Mouse (Mus musculus): ENCODE data around the gene Sgtb.

The Sgtb gene

DNA sequence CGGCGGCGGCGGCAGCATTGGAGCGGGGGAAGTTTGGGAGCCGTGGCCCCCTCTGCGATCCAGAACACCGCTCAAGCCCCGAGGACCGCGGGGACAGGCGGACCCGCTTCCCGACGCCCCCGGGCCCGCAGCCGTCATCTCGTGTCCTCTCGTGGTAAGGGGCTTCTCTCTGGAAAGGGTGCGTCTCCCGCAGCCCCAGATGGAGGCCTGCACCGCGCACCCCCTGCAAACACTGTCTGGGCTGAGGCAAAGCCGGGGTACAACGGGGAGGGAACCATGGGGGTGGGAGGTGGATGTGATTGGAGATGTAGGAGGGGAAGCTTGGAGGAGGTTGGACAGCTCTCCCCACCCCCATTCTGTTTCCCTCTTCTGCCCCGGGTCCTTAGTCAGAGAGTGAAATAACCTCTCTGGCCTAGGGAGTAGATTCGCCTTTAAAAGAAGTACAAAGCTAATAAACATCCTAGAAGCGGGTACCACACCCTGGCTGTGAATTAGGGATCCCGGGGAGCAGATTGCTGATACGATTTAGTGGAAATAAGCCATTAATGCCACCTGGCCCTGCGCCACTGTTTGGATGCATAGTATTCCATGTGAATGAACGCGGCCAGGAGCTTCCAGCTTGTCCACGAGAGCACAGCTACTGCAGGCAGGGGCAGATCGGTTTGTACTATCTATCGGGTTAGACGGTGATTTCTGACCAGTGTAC, 428 bp downstream of the Sgtb start:
- DNase-seq (ENCODE audit: low spot score in 2 of 2) = peak in 1 of 2 experiments; percentile 5

DNA sequence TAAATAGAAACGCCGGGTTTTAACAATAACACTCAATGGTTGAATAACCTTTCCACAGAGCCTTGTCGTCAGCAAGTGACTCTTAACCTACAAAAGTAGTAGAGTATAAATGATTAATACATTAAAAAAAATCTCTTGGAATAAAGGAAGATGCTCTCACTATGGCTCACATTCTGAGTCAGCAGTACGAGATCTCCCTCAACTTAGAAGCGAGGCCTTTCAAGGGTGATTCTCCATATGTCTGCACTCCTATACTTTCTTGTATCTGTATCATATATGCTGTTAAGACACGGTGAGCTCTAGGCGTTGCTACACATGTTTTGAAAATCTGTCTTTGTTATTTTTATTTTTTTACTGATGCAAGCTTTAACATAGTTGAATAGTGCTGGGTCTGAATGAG, 985 bp downstream of the Sgtb start:
- no peak for DNase-seq (ENCODE audit: low spot score in 2 of 2)

- DNase-seq (ENCODE audit: low spot score in 2 of 2) = no peak
Observed at GRCm38 (mm10) chr13:104112266-104112900, 2.8 kb downstream of the Sgtb start.

DNA sequence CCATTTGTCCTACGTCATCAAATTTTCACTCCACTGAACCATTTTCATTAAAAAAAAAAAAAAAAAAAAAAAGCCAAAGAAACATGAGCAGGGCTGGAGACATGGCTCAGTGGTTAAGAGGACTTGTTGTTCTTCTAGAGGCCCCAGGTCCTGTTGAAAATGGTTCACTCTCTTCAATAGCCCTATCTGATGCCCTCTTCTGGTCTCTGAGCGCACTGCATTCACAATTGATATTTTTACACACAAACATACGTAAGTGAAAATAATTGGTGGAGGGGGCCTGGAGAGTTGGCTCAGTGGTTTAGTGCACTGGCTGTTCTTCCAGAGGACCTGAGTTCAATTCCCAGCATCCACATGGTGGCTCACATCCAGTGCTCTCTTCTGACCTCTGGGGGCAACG, 4.2 kb downstream of the Sgtb start:
- DNase-seq (ENCODE audit: low spot score in 2 of 2) = peak in 1 of 2 experiments; percentile 19

DNA sequence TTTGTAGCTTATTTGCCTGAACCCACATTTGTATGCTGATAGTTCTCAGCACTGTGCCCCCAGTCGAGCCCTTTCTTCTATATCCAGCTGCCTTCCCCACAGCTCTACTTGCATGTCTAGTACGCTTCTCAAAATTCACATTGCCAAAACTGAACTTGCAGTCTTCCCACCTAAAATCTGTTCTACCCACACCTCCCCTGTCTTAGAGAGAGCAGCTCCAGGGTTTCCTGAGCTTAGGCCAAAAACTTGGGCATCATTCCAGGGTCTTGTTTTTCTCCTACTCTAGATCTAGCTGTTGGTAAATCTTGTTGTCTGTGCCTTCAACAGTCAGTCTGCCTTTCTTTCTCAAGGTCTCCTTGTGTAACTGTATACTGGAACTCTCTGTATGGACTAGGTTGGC, 5.3 kb downstream of the Sgtb start:
- DNase-seq (ENCODE audit: low spot score in 2 of 2) = no peak

- no peak for DNase-seq (ENCODE audit: low spot score in 2 of 2)
Observed at GRCm38 (mm10) chr13:104122078-104122840, 12.7 kb downstream of the Sgtb start.

- peak; percentile 25 to 34 for DNase-seq (ENCODE audit: low spot score in 2 of 2)
Observed at GRCm38 (mm10) chr13:104123662-104124381, 14.3 kb downstream of the Sgtb start.

DNA sequence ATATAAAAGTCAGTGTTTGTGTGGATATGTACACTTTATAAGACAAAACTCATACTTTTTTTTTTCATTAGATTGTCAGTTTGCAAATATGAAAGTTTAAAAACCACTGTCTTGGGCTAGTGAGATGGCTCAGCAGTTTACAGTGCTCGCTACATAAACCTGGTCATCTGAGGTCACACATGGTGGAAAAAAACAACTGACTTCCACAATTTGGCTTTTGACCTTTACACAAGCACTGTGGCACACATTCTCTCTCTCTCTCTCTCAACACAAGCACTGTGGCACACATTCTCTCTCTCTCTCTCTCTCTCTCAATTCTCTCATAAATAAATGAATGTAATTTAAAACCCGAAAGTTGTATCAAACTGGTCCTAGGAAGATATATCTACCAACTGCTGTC, 23.0 kb downstream of the Sgtb start:
- no peak for DNase-seq (ENCODE audit: low spot score in 2 of 2)

DNA sequence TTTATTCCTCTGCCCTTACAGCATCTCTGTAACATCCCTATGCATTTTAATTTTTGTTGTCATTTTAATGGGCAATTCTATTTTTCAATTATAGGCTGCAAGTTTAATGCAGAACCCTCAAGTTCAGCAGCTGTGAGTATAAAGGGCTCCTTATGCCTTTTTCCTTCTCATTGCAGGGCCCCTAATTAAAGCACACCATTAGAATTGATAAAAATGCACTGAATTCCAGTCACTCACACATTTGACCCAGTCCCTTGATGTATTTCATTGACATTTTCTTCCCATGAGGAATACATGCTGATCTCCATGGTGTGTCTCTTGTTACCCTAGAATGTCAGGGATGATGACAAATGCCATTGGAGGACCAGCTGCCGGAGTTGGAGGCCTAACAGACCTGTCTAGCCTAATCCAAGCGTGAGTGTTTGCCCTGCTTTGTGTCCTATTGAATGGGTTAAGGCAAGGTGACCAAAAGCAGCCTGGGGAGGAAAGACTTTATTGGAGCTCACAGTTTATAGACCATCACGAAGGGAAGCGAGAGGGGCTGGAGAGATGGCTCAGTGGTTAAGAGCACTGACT, 25.1 kb downstream of the Sgtb start:
- DNase-seq (ENCODE audit: low spot score in 2 of 2) = no peak

GRCm38 (mm10) chr13:104139369-104140209, 30.0 kb downstream of the Sgtb start:
- DNase-seq (ENCODE audit: low spot score in 2 of 2) = peak; percentile 74 to 84

- no peak for DNase-seq (ENCODE audit: low spot score in 2 of 2)
Observed at GRCm38 (mm10) chr13:104144871-104145270, 35.3 kb downstream of the Sgtb start.

GRCm38 (mm10) chr13:104145646-104146045, 36.1 kb downstream of the Sgtb start:
- DNase-seq (ENCODE audit: low spot score in 2 of 2) = no peak

GRCm38 (mm10) chr13:104154180-104154579, 44.6 kb downstream of the Sgtb start:
- no peak for DNase-seq (ENCODE audit: low spot score in 2 of 2)

- no peak for DNase-seq (ENCODE audit: low spot score in 2 of 2)
Observed at GRCm38 (mm10) chr13:104155106-104155505, 45.6 kb downstream of the Sgtb start.

GRCm38 (mm10) chr13:104155686-104156085, 46.1 kb downstream of the Sgtb start:
- no peak for DNase-seq (ENCODE audit: low spot score in 2 of 2)

- DNase-seq (ENCODE audit: low spot score in 2 of 2) = no peak
Observed at GRCm38 (mm10) chr13:104171711-104172110, 62.2 kb downstream of the Sgtb start.

- DNase-seq (ENCODE audit: low spot score in 2 of 2) = no peak
Observed at GRCm38 (mm10) chr13:104172498-104172897, 63.0 kb downstream of the Sgtb start.

DNA sequence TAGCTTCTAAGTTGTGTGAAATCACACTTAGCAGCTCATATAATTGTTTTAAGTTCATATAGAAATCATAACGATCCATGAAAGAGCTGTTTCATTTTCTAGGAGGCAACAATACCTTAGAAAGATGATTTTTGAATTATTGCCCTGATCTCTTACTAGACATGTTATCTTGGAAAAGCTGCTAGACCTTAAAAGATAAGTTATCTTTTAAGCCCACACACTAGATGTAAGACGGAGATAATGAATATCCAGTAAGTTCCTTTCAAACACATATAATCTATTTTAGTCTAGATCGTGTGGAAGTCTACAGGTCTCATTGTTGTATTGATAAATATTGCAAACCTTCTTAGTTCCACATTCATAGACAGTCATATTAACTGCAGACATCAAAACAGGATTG, 67.3 kb downstream of the Sgtb start:
- DNase-seq (ENCODE audit: low spot score in 2 of 2) = no peak

GRCm38 (mm10) chr13:104177796-104178649, 68.5 kb downstream of the Sgtb start, which contains the start of gene Trappc13:
Trappc13 (minus strand) TSS chr13:104178469.
- DNase-seq (ENCODE audit: low spot score in 2 of 2) = no peak

- DNase-seq (ENCODE audit: low spot score in 2 of 2) = peak; percentile 95 to 96
Observed at GRCm38 (mm10) chr13:104178650-104179121, 69.1 kb downstream of the Sgtb start, which contains the start of gene Trim23. Trim23 (plus strand) TSS chr13:104178797.
